Mouse (Mus musculus) ES-E14 (cell line): ENCODE measurements at regions not wholly inside any gene's neighbourhood (a gene's known extent, or its start where the extent isn't known, plus 50 kb on each side); places are given as distances from the start of the nearest gene placed in this dataset.

Source experiments
- DNase-seq: peaks from one replicate; pipeline ENCODE4 v3.0.0-alpha.2; 2013; ENCODE audit warnings: low read depth, low spot score
- H3K27ac ChIP-seq: 2 replicates; pipeline ENCODE4 v1.5.1; 2012; ENCODE audit warnings: low read depth, mild to moderate bottlenecking, low read length, moderate library complexity, mixed read lengths; ENCODE audit not compliant: poor library complexity, insufficient read depth, severe bottlenecking
- H3K36me3 ChIP-seq: 2 replicates; pipeline ENCODE4 v1.6.1; 2012; ENCODE audit warnings: mild to moderate bottlenecking, low read length, moderate library complexity, mixed read lengths; ENCODE audit not compliant: control insufficient read depth, poor library complexity, insufficient read depth, severe bottlenecking
- H3K4me1 ChIP-seq, 2 experiments: fragments of 150-350 bp in 1 of 2; sonication (generic) in 1 of 2; 2 replicates each; pipeline ENCODE4 v1.6.1; 2012; ENCODE audit warnings: low read length in 2 of 2, mild to moderate bottlenecking in 1 of 2, mixed read lengths in 1 of 2; ENCODE audit not compliant: control insufficient read depth in 2 of 2, insufficient read depth in 2 of 2, poor library complexity in 1 of 2
- H3K4me3 ChIP-seq, 2 experiments: fragments of 150-350 bp in 1 of 2; sonication (generic) in 1 of 2; 2 replicates each; pipeline ENCODE4 v1.5.1; 2012; ENCODE audit warnings: low read length in 2 of 2, low read depth in 1 of 2, mild to moderate bottlenecking in 1 of 2, mixed read lengths in 1 of 2; ENCODE audit not compliant: insufficient read depth in 1 of 2, poor library complexity in 1 of 2, severe bottlenecking in 1 of 2
- H3K9ac ChIP-seq: 2 replicates; pipeline ENCODE4 v1.6.1; 2012; ENCODE audit warnings: low read depth, mild to moderate bottlenecking, low read length, mixed read lengths; ENCODE audit not compliant: poor library complexity, insufficient read depth, severe bottlenecking
- H3K9me3 ChIP-seq: fragments of 150-350 bp; sonication (generic); 2 replicates; pipeline ENCODE4 v1.6.1; 2012; ENCODE audit warnings: low read depth, mild to moderate bottlenecking, low read length; ENCODE audit not compliant: control insufficient read depth, insufficient read depth
- CHD2 ChIP-seq: IDR thresholded peaks from 2 replicates; pipeline ENCODE4 v1.6.1; 2014; ENCODE audit warnings: mild to moderate bottlenecking, low read depth, low read length, inconsistent platforms
- HCFC1 ChIP-seq: IDR thresholded peaks from 2 replicates; pipeline ENCODE4 v1.6.1; 2012; ENCODE audit warnings: low read length, inconsistent platforms, borderline replicate concordance; ENCODE audit not compliant: insufficient read depth
- MAFK ChIP-seq: IDR thresholded peaks from 2 replicates; pipeline ENCODE4 v1.6.1; 2014; ENCODE audit warnings: mild to moderate bottlenecking, low read depth, low read length, inconsistent platforms; ENCODE audit not compliant: insufficient read depth
- ZC3H11A ChIP-seq: IDR thresholded peaks from 2 replicates; pipeline ENCODE4 v1.6.1; 2012; ENCODE audit warnings: low read depth, mild to moderate bottlenecking, inconsistent platforms, low read length, borderline replicate concordance
- ZNF384 ChIP-seq: IDR thresholded peaks from 2 replicates; pipeline ENCODE4 v1.6.1; 2012; ENCODE audit warnings: low read depth, low read length, inconsistent platforms
- in situ Hi-C, 2 experiments: fragments of 600-800 bp; cut with MboI; formaldehyde crosslinking; loops; one replicate each; pipeline ENCODE4 v1.15.1; 2025; ENCODE audit warnings: low sequenced_read_pairs in 2 of 2, inconsistent platforms in 1 of 2; ENCODE audit not compliant: unreplicated experiment in 2 of 2

GRCm38 (mm10) chr6:31332714-31333113 lies 65.8 kb upstream of the Mkln1 start:
- in situ Hi-C loops, result no loop called here
- no peak for DNase-seq
- H3K4me3 ChIP-seq, result no peak overlapping the region
- no peak overlapping the region for H3K9ac ChIP-seq
- TF ChIP-seq CHD2 (no peak), ZC3H11A (no peak), HCFC1 (no peak), MAFK (no peak), ZNF384 (no peak)
- H3K9me3 ChIP-seq, result no peaks in the 10 kb centered on the region
- no peak overlapping the region for H3K27ac ChIP-seq
- no peaks in the 10 kb centered on the region for H3K36me3 ChIP-seq
- no peaks in the 10 kb centered on the region for H3K4me1 ChIP-seq

- no peak for TF ChIP-seq MAFK
- TF ChIP-seq ZC3H11A, result no peak
- TF ChIP-seq CHD2, result no peak
- no peak for TF ChIP-seq HCFC1
- no peak for TF ChIP-seq ZNF384
- no peaks in the 10 kb centered on the region for H3K4me1 ChIP-seq
- no peak for DNase-seq
- in situ Hi-C loops, result no loop called here
- H3K27ac ChIP-seq, result no peak overlapping the region
- no peaks in the 10 kb centered on the region for H3K36me3 ChIP-seq
- H3K9me3 ChIP-seq, result no peaks in the 10 kb centered on the region
- H3K4me3 ChIP-seq, result no peak overlapping the region
- H3K9ac ChIP-seq, result no peak overlapping the region; the same call in 1 of the 2 replicates
These were observed 65.2 kb upstream of the Mkln1 start for GRCm38 (mm10) chr6:31333228-31333922.

- no peak overlapping the region for H3K27ac ChIP-seq
- in situ Hi-C loops, result no loop called here
These were observed 64.4 kb upstream of the Mkln1 start for GRCm38 (mm10) chr6:31334086-31334485.

GRCm38 (mm10) chr6:31339122-31339947 lies 59.2 kb upstream of the Mkln1 start:
- no peaks in the 10 kb centered on the region for H3K4me1 ChIP-seq
- no peaks in the 10 kb centered on the region for H3K36me3 ChIP-seq
- TF ChIP-seq HCFC1 (no peak), CHD2 (no peak), MAFK (no peak)
- no peaks in the 10 kb centered on the region for H3K9me3 ChIP-seq
- no peak overlapping the region for H3K9ac ChIP-seq
- no peak overlapping the region for H3K27ac ChIP-seq
- in situ Hi-C loops, result no loop called here
- H3K4me3 ChIP-seq, result no peak overlapping the region
- DNase-seq, result no peak

More at GRCm38 (mm10) chr6:31334086-31334485, 64.4 kb upstream of the Mkln1 start:
- Histone ChIP-seq H3K9ac (no peak overlapping the region), H3K9me3 (no peaks in the 10 kb centered on the region), H3K36me3 (no peaks in the 10 kb centered on the region), H3K4me3 (no peak overlapping the region), H3K4me1 (no peaks in the 10 kb centered on the region)
- no peak for TF ChIP-seq ZC3H11A
- TF ChIP-seq CHD2, result no peak
- TF ChIP-seq HCFC1, result no peak
- TF ChIP-seq ZNF384, result no peak
- no peak for TF ChIP-seq MAFK
- DNase-seq, result no peak

- Histone ChIP-seq H3K36me3 (no peaks in the 10 kb centered on the region), H3K4me1 (no peaks in the 10 kb centered on the region), H3K9ac (no peak overlapping the region), H3K27ac (no peak overlapping the region), H3K4me3 (no peak overlapping the region), H3K9me3 (no peaks in the 10 kb centered on the region)
- in situ Hi-C loops, result no loop called here
- DNase-seq, result no peak
- no peak for TF ChIP-seq ZC3H11A
- no peak for TF ChIP-seq ZNF384
- no peak for TF ChIP-seq CHD2
- TF ChIP-seq HCFC1, result no peak
- no peak for TF ChIP-seq MAFK
These were observed 58.6 kb upstream of the Mkln1 start for GRCm38 (mm10) chr6:31339948-31340250.
